Mouse (Mus musculus) heart, embryonic 13.5 days (tissue): ENCODE measurements around the gene Mpdz. TPM values are rescaled to one million over a fixed set of nuclear protein-coding genes. Genes with fewer than 3 reads are reported as not detected.

ENCODE experiments used
- ATAC-seq: fragments of 200-750 bp; cut with Nextera tagmentation; 2 replicates; pipeline ENCODE4 v1.8.0; 2017; ENCODE audit warnings: moderate TSS enrichment; ENCODE audit not compliant: insufficient number of reproducible peaks, low FRiP score, low TSS enrichment; ENCODE audit errors: extremely low read depth
- H3K27ac ChIP-seq: fragments of 300-500 bp; sonication (generic); replicated peaks from 2 replicates; pipeline ENCODE4 v1.5.1; 2015; ENCODE audit warnings: moderate library complexity, mild to moderate bottlenecking, inconsistent platforms
- H3K27me3 ChIP-seq: fragments of 300-500 bp; sonication (generic); replicated peaks from 2 replicates; pipeline ENCODE4 v1.6.1; 2015; ENCODE audit warnings: mild to moderate bottlenecking, inconsistent platforms
- H3K36me3 ChIP-seq: fragments of 300-500 bp; sonication (generic); 2 replicates; pipeline ENCODE4 v1.6.1; 2015; ENCODE audit warnings: mild to moderate bottlenecking, inconsistent platforms
- H3K4me1 ChIP-seq: fragments of 300-500 bp; sonication (generic); 2 replicates; pipeline ENCODE4 v1.6.1; 2015; ENCODE audit warnings: inconsistent platforms
- H3K4me2 ChIP-seq: fragments of 300-500 bp; sonication (generic); 2 replicates; pipeline ENCODE4 v1.6.1; 2015; ENCODE audit warnings: inconsistent platforms, mild to moderate bottlenecking, moderate library complexity
- H3K4me3 ChIP-seq: fragments of 300-500 bp; sonication (generic); 2 replicates; pipeline ENCODE4 v1.5.1; 2015; ENCODE audit warnings: moderate library complexity, mild to moderate bottlenecking, inconsistent platforms
- H3K9ac ChIP-seq: fragments of 300-500 bp; sonication (generic); 2 replicates; pipeline ENCODE4 v1.6.1; 2015; ENCODE audit warnings: inconsistent platforms, mild to moderate bottlenecking, moderate library complexity
- H3K9me3 ChIP-seq: fragments of 300-500 bp; sonication (generic); 2 replicates; pipeline ENCODE4 v1.6.1; 2016; ENCODE audit warnings: inconsistent platforms
- WGBS: fragments of 180-500 bp; shearing (Covaris S2); methylation state at CpG from one replicate; pipeline ENCODE4 v1.1.7; 2015; ENCODE audit warnings: mixed read lengths; 5-methylcytosine and 5-hydroxymethylcytosine counted together
- polyA plus RNA-seq: library from polyadenylated mRNA; unstranded; fragments of >200 nt; fragmentation: Nextera tagmentation; extraction: Ambion mirVana; gene quantifications from 2 replicates; pipeline ENCODE4 v1.2.1, GENCODE M21; 2015

Gene Mpdz
- polyA plus RNA-seq, 1 experiment from 2014 or later: 21.0 TPM

- no peak for ATAC-seq
- H3K36me3 ChIP-seq: peaks cover 65% of the 10 kb centered on the region
- 81% methylated on average over 4 of the region's 4 CpGs for WGBS
Measured at GRCm38 (mm10) chr4:81280098-81280497, 162.5 kb downstream of the Mpdz start.

GRCm38 (mm10) chr4:81279451-81279850, 163.2 kb downstream of the Mpdz start:
- ATAC-seq: no peak
- Histone ChIP-seq H3K9ac (no peak overlapping the region), H3K27ac (no peak overlapping the region), H3K4me2 (no peak overlapping the region), H3K4me3 (no peak overlapping the region), H3K4me1 (no peaks in the 10 kb centered on the region; the same call in 1 of the 2 replicates), H3K27me3 (no peaks in the 10 kb centered on the region), H3K36me3 (peaks cover 63% of the 10 kb centered on the region), H3K9me3 (no peaks in the 10 kb centered on the region)
- WGBS: 82% methylated on average over 5 of the region's 5 CpGs

More at GRCm38 (mm10) chr4:81280098-81280497, 162.5 kb downstream of the Mpdz start:
- H3K4me3 ChIP-seq: no peak overlapping the region
- no peak overlapping the region for H3K27ac ChIP-seq
- no peak overlapping the region for H3K9ac ChIP-seq
- no peaks in the 10 kb centered on the region for H3K27me3 ChIP-seq
- H3K4me2 ChIP-seq: no peak overlapping the region
- H3K4me1 ChIP-seq: no peaks in the 10 kb centered on the region; the same call in 1 of the 2 replicates
- H3K9me3 ChIP-seq: no peaks in the 10 kb centered on the region

DNA sequence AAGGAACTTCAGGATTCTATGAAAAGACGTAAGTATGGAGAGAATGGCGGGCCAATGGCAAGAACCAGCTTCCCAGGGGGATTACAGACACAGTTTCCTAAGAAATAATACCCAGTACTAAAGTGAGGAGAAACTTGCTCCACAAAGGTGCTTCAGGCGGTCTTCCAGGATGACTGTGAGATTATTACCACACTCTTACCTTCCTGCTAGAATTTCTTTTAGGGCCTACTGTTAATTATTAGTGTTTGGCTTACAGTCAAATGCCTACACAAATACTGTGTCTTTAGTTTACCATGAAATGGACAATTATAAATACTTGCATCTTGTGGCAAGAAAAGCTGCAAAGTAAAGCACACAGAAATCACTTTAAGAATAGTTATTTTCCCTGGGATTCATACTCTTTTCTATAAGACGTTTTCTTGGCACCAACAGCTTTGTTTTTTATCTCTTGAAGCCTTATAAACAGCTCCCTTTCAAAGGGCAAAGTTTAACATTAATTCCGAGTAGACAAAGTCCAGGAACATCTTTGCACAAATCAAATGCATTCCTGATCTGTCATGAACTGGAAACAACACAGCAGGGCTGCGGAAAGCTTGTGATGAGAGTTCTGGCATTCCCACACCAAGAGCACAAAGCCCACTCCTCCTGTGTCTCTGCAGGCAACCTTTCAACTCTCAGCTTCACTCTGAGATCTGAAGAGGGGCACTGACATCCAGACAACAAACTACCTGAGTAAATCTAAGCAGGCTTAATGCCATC, 166.5 kb downstream of the Mpdz start:
- H3K9me3 ChIP-seq: no peaks in the 10 kb centered on the region
- ATAC-seq: no peak
- WGBS: 49% methylated on average over 6 of the region's 6 CpGs
- peaks cover 10% of the 10 kb centered on the region; the same call in 1 of the 2 replicates for H3K4me1 ChIP-seq
- no peak overlapping the region for H3K4me2 ChIP-seq
- H3K9ac ChIP-seq: no peak overlapping the region
- H3K4me3 ChIP-seq: no peak overlapping the region
- H3K27me3 ChIP-seq: no peaks in the 10 kb centered on the region
- H3K27ac ChIP-seq: peak overlapping the region; percentile 37
- H3K36me3 ChIP-seq: peaks cover 34% of the 10 kb centered on the region

GRCm38 (mm10) chr4:81273067-81273466, 169.5 kb downstream of the Mpdz start:
- Histone ChIP-seq H3K4me1 (peaks cover 10% of the 10 kb centered on the region; the same call in 1 of the 2 replicates), H3K4me2 (no peak overlapping the region), H3K9me3 (no peaks in the 10 kb centered on the region), H3K4me3 (no peak overlapping the region), H3K27me3 (no peaks in the 10 kb centered on the region), H3K36me3 (peaks cover 15% of the 10 kb centered on the region), H3K9ac (no peak overlapping the region), H3K27ac (no peak overlapping the region)
- no peak for ATAC-seq
- 76% methylated on average over 2 of the region's 2 CpGs for WGBS

GRCm38 (mm10) chr4:81252859-81253780, 189.5 kb downstream of the Mpdz start:
- Histone ChIP-seq H3K9me3 (no peaks in the 10 kb centered on the region), H3K36me3 (no peaks in the 10 kb centered on the region), H3K4me2 (no peak overlapping the region), H3K4me1 (peaks cover 2% of the 10 kb centered on the region; the same call in 1 of the 2 replicates), H3K27ac (no peak overlapping the region), H3K4me3 (no peak overlapping the region), H3K9ac (no peak overlapping the region), H3K27me3 (no peaks in the 10 kb centered on the region)
- 65% methylated on average over 6 of the region's 6 CpGs for WGBS
- ATAC-seq: no peak

GRCm38 (mm10) chr4:81252334-81252733, 190.3 kb downstream of the Mpdz start:
- no peak overlapping the region for H3K4me3 ChIP-seq
- H3K4me2 ChIP-seq: peak overlapping the region; percentile 32
- H3K9ac ChIP-seq: no peak overlapping the region
- no peaks in the 10 kb centered on the region for H3K27me3 ChIP-seq
- H3K27ac ChIP-seq: no peak overlapping the region
- peaks cover 2% of the 10 kb centered on the region; the same call in 1 of the 2 replicates for H3K4me1 ChIP-seq
- ATAC-seq: no peak
- H3K36me3 ChIP-seq: no peaks in the 10 kb centered on the region
- 89% methylated on average over 1 of the region's 1 CpGs for WGBS
- H3K9me3 ChIP-seq: no peaks in the 10 kb centered on the region

- Histone ChIP-seq H3K4me2 (peak overlapping the region; percentile 32), H3K9me3 (no peaks in the 10 kb centered on the region), H3K36me3 (no peaks in the 10 kb centered on the region), H3K27ac (no peak overlapping the region), H3K4me1 (peaks cover 2% of the 10 kb centered on the region; the same call in 1 of the 2 replicates), H3K4me3 (no peak overlapping the region), H3K9ac (no peak overlapping the region), H3K27me3 (no peaks in the 10 kb centered on the region)
- WGBS: 9% methylated on average over 5 of the region's 5 CpGs
- no peak for ATAC-seq
Measured at GRCm38 (mm10) chr4:81251934-81252333, 190.7 kb downstream of the Mpdz start.

- Histone ChIP-seq H3K4me1 (peaks cover 2% of the 10 kb centered on the region; the same call in 1 of the 2 replicates), H3K9ac (no peak overlapping the region), H3K27me3 (no peaks in the 10 kb centered on the region), H3K9me3 (no peaks in the 10 kb centered on the region), H3K36me3 (no peaks in the 10 kb centered on the region), H3K4me3 (no peak overlapping the region), H3K27ac (no peak overlapping the region), H3K4me2 (no peak overlapping the region)
- 51% methylated on average over 2 of the region's 2 CpGs for WGBS
- no peak for ATAC-seq
Measured at GRCm38 (mm10) chr4:81249245-81249644, 193.4 kb downstream of the Mpdz start.

GRCm38 (mm10) chr4:81236227-81236626, 206.4 kb downstream of the Mpdz start:
- Histone ChIP-seq H3K4me1 (no peaks in the 10 kb centered on the region), H3K27ac (no peak overlapping the region), H3K9me3 (no peaks in the 10 kb centered on the region), H3K9ac (no peak overlapping the region), H3K27me3 (no peaks in the 10 kb centered on the region), H3K4me3 (no peak overlapping the region), H3K4me2 (no peak overlapping the region), H3K36me3 (no peaks in the 10 kb centered on the region)
- WGBS: 68% methylated on average over 5 of the region's 5 CpGs
- no peak for ATAC-seq
